Mouse (Mus musculus): Measurements from ENCODE around the gene Ydjc.
"Not testable (repeated sequence)": the region's sequence is repeated elsewhere in the genome, so short reads cannot be mapped to it uniquely, and the experiment has no call there.

Ydjc gene

GRCm38 (mm10) chr16:17154346-17154745, 9.9 kb downstream of the Ydjc start:
- DNase-seq, result no peak

- DNase-seq, result not testable (repeated sequence)
Observed at GRCm38 (mm10) chr16:17165478-17165877, 21.1 kb downstream of the Ydjc start.

GRCm38 (mm10) chr16:17167179-17167578, 22.8 kb downstream of the Ydjc start:
- DNase-seq, result no peak

- DNase-seq, result no peak
Observed at GRCm38 (mm10) chr16:17168049-17168448, 23.6 kb downstream of the Ydjc start.

GRCm38 (mm10) chr16:17175765-17176164, 31.3 kb downstream of the Ydjc start:
- DNase-seq, result no peak

- DNase-seq, result no peak
Observed at GRCm38 (mm10) chr16:17177623-17178170, 33.3 kb downstream of the Ydjc start.

- DNase-seq, result no peak
Observed at GRCm38 (mm10) chr16:17179706-17180105, 35.3 kb downstream of the Ydjc start.

GRCm38 (mm10) chr16:17181382-17181781, 37.0 kb downstream of the Ydjc start:
- DNase-seq, result peak; percentile 19

- DNase-seq, result no peak
Observed at GRCm38 (mm10) chr16:17182136-17182535, 37.7 kb downstream of the Ydjc start.

- no peak for DNase-seq
Observed at GRCm38 (mm10) chr16:17183003-17183402, 38.6 kb downstream of the Ydjc start.

- DNase-seq, result no peak
Observed at GRCm38 (mm10) chr16:17185475-17185874, 41.1 kb downstream of the Ydjc start.

- no peak for DNase-seq
Observed at GRCm38 (mm10) chr16:17193823-17194222, 49.4 kb downstream of the Ydjc start.

GRCm38 (mm10) chr16:17200121-17200952, 55.9 kb downstream of the Ydjc start:
- peak; percentile 21 for DNase-seq

GRCm38 (mm10) chr16:17200953-17201707, 56.7 kb downstream of the Ydjc start:
- DNase-seq, result peak; percentile 89

GRCm38 (mm10) chr16:17201977-17202376, 57.6 kb downstream of the Ydjc start:
- no peak for DNase-seq

GRCm38 (mm10) chr16:17202549-17202948, 58.1 kb downstream of the Ydjc start, which contains the start of gene Ube2l3:
Gene Ube2l3, minus strand, starts transcription at chr16:17202649.
- DNase-seq, result no peak

GRCm38 (mm10) chr16:17204990-17205389, 60.6 kb downstream of the Ydjc start:
- peak; percentile 35 for DNase-seq

- peak; percentile 88 for DNase-seq
Observed at GRCm38 (mm10) chr16:17208389-17209361, 64.3 kb downstream of the Ydjc start, which contains the start of gene Rimbp3. Gene Rimbp3, plus strand, starts transcription at chr16:17208603.

GRCm38 (mm10) chr16:17209404-17209960, 65.1 kb downstream of the Ydjc start:
- DNase-seq, result peak; percentile 36

Data from liver (tissue).